Mouse (Mus musculus) C2C12 (cell line): ENCODE results near the gene Cab39. TPM values are rescaled to one million over a fixed set of nuclear protein-coding genes. Genes with fewer than 3 reads are reported as not detected.

Experiments
- H3K27me3 ChIP-seq: one replicate; pipeline ENCODE4 v1.6.1; 2011; ENCODE audit not compliant: control insufficient read depth, insufficient read depth, insufficient read length
- H3K36me3 ChIP-seq: one replicate; pipeline ENCODE4 v1.6.1; 2011; ENCODE audit not compliant: control insufficient read depth, insufficient read depth
- H3K4me3 ChIP-seq: one replicate; pipeline ENCODE4 v1.5.1; 2011; ENCODE audit warnings: mild to moderate bottlenecking, control low read depth; ENCODE audit not compliant: poor library complexity, insufficient read depth, severe bottlenecking
- H3K79me2 ChIP-seq: one replicate; pipeline ENCODE4 v1.6.1; 2011; ENCODE audit not compliant: control insufficient read depth, insufficient read depth
- H3K79me3 ChIP-seq: one replicate; pipeline ENCODE4 v1.6.1; 2011; ENCODE audit warnings: low read depth, control low read depth
- H3ac ChIP-seq: one replicate; pipeline ENCODE3; 2011; ENCODE audit warnings: low read depth; ENCODE audit not compliant: control insufficient read depth, insufficient read length
- CEBPB ChIP-seq: IDR thresholded peaks from one replicate; pipeline ENCODE4 v1.6.1; 2011; ENCODE audit warnings: low read depth, mild to moderate bottlenecking, control low read depth, moderate library complexity
- CTCF ChIP-seq: IDR thresholded peaks from one replicate; pipeline ENCODE4 v1.5.1; 2011; ENCODE audit not compliant: control insufficient read depth, insufficient read depth, insufficient read length
- FOSL1 ChIP-seq: IDR thresholded peaks from one replicate; pipeline ENCODE4 v1.8.0; 2011; ENCODE audit warnings: mild to moderate bottlenecking, low read length; ENCODE audit not compliant: poor library complexity, insufficient read depth, severe bottlenecking
- MAX ChIP-seq: IDR thresholded peaks from one replicate; pipeline ENCODE4 v1.6.1; 2011; ENCODE audit warnings: mild to moderate bottlenecking, control low read depth
- MYOD1 ChIP-seq: IDR thresholded peaks from one replicate; pipeline ENCODE4 v1.6.1; 2011; ENCODE audit warnings: low read depth; ENCODE audit not compliant: control insufficient read depth, insufficient read length
- MYOG ChIP-seq: IDR thresholded peaks from one replicate; pipeline ENCODE4 v1.6.1; 2011; ENCODE audit not compliant: control insufficient read depth, insufficient read length; ENCODE audit errors: extremely low read depth
- USF1 ChIP-seq: IDR thresholded peaks from one replicate; pipeline ENCODE4 v1.6.1; 2011; ENCODE audit warnings: low read depth, mild to moderate bottlenecking, control low read depth, moderate library complexity
- polyA plus RNA-seq: library from polyadenylated mRNA; unstranded; fragments of >200 nt; fragmentation: generic; extraction: Trizol; gene quantifications from one replicate; pipeline ENCODE4 v1.2.1, GENCODE M21; 2012; ENCODE audit warnings: missing spikeins

Gene Cab39
- polyA plus RNA-seq, 1 experiment, result 16.6 TPM

DNA sequence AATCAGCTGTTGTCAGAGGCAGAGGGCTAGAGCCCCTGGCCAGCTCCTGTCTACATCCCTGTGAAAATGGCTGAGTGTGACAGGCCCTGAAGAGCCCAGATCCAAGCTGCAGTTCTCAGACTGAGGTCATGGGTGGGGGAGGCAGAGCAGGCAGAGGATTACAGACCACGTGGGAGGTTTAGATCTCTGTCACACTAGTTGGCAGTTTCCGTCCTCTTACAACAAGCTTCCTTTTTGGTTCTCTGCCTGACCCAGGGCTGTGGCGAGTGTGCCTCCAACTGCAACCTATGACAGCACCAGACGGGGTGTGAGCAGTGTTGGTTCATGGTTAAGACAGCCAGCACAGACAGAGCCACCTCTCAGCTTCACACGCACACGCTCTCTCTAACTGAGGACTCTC, 41.7 kb upstream of the Cab39 start:
- TF ChIP-seq FOSL1, result no peak
- no peak for TF ChIP-seq USF1
- TF ChIP-seq CEBPB, result no peak
- TF ChIP-seq MAX, result no peak
- TF ChIP-seq MYOD1, result no peak
- TF ChIP-seq CTCF, result no peak
- TF ChIP-seq MYOG, result no peak
- H3K27me3 ChIP-seq, result no peaks in the 10 kb centered on the region
- no peaks in the 10 kb centered on the region for H3K36me3 ChIP-seq
- H3K79me2 ChIP-seq, result no peaks in the 10 kb centered on the region
- no peak overlapping the region for H3K4me3 ChIP-seq
- no peaks in the 10 kb centered on the region for H3K79me3 ChIP-seq
- no peak overlapping the region for H3ac ChIP-seq

- no peaks in the 10 kb centered on the region for H3K79me3 ChIP-seq
- H3ac ChIP-seq, result no peak overlapping the region
- no peak for TF ChIP-seq MYOD1
- TF ChIP-seq MAX, result no peak
- no peak for TF ChIP-seq USF1
- H3K79me2 ChIP-seq, result no peaks in the 10 kb centered on the region
- no peaks in the 10 kb centered on the region for H3K27me3 ChIP-seq
- H3K4me3 ChIP-seq, result no peak overlapping the region
- no peaks in the 10 kb centered on the region for H3K36me3 ChIP-seq
Measured at GRCm38 (mm10) chr1:85751932-85752680, 41.1 kb upstream of the Cab39 start.

DNA sequence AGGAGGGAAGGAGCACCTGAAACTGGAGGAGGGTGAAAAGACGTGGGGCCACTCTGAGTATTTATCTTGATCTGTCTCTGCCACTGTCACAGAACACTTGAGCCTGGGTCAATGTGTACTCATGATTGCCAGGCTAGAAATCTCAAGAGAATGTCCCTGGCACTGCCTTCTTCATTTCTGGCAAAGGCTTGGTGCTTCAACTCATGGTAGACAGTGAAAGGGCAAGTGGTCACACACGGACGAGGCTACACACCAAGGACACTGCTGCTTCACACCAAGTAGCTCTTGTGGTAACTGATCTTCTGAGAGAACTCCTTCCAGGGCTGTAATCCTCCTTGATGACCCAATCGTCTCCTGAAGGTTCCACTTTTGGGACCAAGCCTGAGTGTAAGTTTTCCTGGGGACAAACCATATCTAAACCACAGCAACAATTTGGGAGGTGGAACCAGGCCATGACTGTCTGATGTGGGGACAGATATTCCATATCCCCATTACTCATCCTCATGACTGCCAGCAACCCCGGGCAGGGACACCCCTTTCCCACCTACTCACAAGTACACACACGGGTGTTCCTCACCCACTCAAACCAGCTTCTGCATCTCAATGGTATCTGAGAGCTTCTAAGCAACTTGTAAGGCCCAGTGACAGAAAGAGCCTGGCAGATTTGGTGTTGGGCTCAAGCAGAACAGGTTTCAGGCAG, 35.6 kb upstream of the Cab39 start:
- Histone ChIP-seq H3K79me3 (no peaks in the 10 kb centered on the region), H3ac (no peak overlapping the region), H3K79me2 (no peaks in the 10 kb centered on the region), H3K4me3 (no peak overlapping the region), H3K36me3 (no peaks in the 10 kb centered on the region), H3K27me3 (no peaks in the 10 kb centered on the region)
- TF ChIP-seq CTCF (no peak), USF1 (no peak), MAX (no peak)

DNA sequence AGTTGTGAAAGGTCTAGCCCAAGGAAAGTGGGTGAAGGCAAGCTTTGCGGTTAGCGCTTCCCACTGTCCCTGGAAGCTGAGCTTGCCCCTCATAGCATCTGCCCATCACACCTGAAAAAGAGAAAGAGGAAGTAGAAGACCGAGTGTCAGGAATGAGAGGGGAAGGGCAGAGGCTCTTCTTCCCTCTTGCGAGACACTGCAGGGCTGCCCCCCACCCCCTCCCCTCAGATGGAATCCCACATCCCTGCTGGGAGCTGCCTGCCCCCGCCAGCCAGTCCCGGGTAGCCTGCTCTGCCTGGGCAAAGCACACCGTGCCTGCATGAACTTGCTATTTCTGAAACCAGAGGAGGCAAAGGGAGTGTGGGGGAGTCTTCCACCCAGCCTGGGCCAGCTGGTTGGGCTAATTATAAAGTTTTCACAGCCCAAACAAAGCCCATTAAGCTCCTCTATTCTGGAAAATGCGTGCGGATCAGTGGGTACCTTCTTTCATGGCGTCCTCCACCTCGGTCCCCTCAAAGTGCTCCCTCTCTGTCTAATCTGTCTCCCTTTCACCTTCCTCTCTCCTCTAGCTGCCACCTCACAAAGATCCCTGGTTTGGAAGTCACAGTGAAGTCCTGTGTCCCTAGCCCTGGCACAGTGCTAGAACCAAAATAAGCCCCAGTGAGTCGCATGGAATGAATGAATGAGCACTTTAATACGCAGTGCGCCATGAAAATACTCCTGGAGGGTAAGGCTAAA, 34.8 kb upstream of the Cab39 start:
- no peak for TF ChIP-seq MYOD1
- Histone ChIP-seq H3K36me3 (no peaks in the 10 kb centered on the region), H3K4me3 (no peak overlapping the region), H3ac (no peak overlapping the region), H3K79me2 (no peaks in the 10 kb centered on the region), H3K79me3 (no peaks in the 10 kb centered on the region), H3K27me3 (no peaks in the 10 kb centered on the region)

DNA sequence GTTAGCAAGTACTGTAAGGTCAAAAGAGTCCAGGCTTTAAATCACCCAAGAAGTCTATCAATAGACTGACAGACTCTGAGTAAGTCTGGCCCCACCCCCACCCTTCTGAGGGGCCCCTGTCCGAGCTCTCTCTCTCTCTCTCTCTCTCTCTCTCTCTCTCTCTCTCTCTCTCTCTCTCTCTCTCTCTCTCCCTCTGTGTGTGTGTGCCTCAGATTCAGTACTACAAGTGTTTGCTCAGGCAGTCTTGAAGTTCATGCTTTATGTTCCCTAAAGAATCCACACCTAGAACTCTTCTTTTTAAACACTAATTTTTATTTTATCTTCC, 34.3 kb upstream of the Cab39 start:
- Histone ChIP-seq H3ac (no peak overlapping the region), H3K79me2 (no peaks in the 10 kb centered on the region), H3K27me3 (no peaks in the 10 kb centered on the region), H3K36me3 (no peaks in the 10 kb centered on the region), H3K4me3 (no peak overlapping the region), H3K79me3 (no peaks in the 10 kb centered on the region)
- TF ChIP-seq MYOG (no peak), CTCF (no peak), CEBPB (no peak), USF1 (no peak), MYOD1 (no peak), MAX (no peak), FOSL1 (no peak)

- Histone ChIP-seq H3K4me3 (no peak overlapping the region), H3K79me2 (no peaks in the 10 kb centered on the region), H3ac (no peak overlapping the region), H3K36me3 (no peaks in the 10 kb centered on the region), H3K79me3 (no peaks in the 10 kb centered on the region), H3K27me3 (no peaks in the 10 kb centered on the region)
- TF ChIP-seq MAX, result no peak
- TF ChIP-seq CTCF, result no peak
- TF ChIP-seq USF1, result no peak
- no peak for TF ChIP-seq FOSL1
- no peak for TF ChIP-seq MYOD1
- TF ChIP-seq CEBPB, result no peak
- no peak for TF ChIP-seq MYOG
Measured at GRCm38 (mm10) chr1:85761665-85762064, 31.6 kb upstream of the Cab39 start.
